12 mouse cellular contexts compared by ENCODE assay signal in the genomic region with DNA sequence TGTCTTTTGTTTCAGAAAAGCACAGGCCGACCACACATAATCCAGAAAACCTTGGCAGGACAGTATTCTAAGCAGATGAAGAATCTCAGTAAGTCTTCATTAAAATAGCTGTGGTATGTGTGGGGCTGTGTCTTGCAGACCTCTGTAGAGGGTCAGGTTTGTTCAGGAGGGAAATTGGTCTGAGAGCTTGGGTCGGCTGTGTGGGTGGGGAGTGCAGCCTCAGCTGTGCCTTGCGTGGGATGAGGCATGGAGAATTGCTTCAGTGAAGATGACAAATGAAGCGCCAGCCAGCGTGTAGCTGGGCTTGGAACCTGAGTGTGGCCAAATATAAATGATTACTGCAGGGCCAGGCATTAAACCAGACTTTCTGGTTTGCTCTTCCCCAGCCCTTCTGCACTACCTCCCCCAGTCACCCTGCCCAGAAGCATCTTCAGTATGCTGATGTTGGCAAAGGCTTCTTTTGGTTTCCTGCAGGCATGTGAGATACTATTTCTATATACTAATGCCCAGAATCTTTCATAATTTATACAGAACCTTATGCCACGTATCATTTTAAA.
DNase-seq lines count a peak whose midpoint lies in the region; ATAC-seq and TF ChIP-seq lines count a peak whose summit lies in the region.
"Had no signal": no experiment of that assay in that cellular context is flagged by ENCODE, and none has a peak within 500 bp of the region (broad histone marks: within the 10 kb centered on the region; RNA-seq: fewer than 3 reads in every experiment).

No protein-coding gene starts in this region.

- no peaks in the 10 kb centered on the region for H3K4me1 ChIP-seq in liver, postnatal 0 days (ENCODE audit: insufficient read depth)
- peaks cover 7% of the 10 kb centered on the region for H3K4me1 ChIP-seq in hindbrain, embryonic 15.5 days (replicated peaks)
- H3K4me1 ChIP-seq: heart, embryonic 15.5 days; intestine, embryonic 15.5 days; limb, embryonic 15.5 days had no signal

- H3K4me2 ChIP-seq in liver, postnatal 0 days (ENCODE audit: low read depth, low read length) = no peak overlapping the region
- H3K4me2 ChIP-seq in hindbrain, embryonic 15.5 days = no peak overlapping the region
- H3K4me2 ChIP-seq: heart, embryonic 15.5 days; intestine, embryonic 15.5 days; limb, embryonic 15.5 days had no signal

- no peaks in the 10 kb centered on the region for H3K27me3 ChIP-seq in liver, postnatal 0 days (ENCODE audit: insufficient read depth, low read length)
- no peaks in the 10 kb centered on the region for H3K27me3 ChIP-seq in hindbrain, embryonic 15.5 days
- H3K27me3 ChIP-seq: heart, embryonic 15.5 days; intestine, embryonic 15.5 days; limb, embryonic 15.5 days had no signal

- no peak for ATAC-seq in liver, postnatal 0 days
- ATAC-seq in hindbrain, embryonic 15.5 days (ENCODE audit: low FRiP score, low read depth) = 0 out of 2 replicates have a peak, but pooled peaks have one; percentile 34
- ATAC-seq: intestine, embryonic 15.5 days had no signal

- no peaks in the 10 kb centered on the region for H3K36me3 ChIP-seq in liver, postnatal 0 days (replicated peaks; ENCODE audit: insufficient read depth, low read length)
- no peaks in the 10 kb centered on the region for H3K36me3 ChIP-seq in hindbrain, embryonic 15.5 days
- H3K36me3 ChIP-seq: heart, embryonic 15.5 days; intestine, embryonic 15.5 days; limb, embryonic 15.5 days had no signal

- 57% methylated on average over 6 of the region's 6 CpGs for WGBS in liver, postnatal 0 days (ENCODE audit: insufficient replicate concordance)
- WGBS in hindbrain, embryonic 15.5 days = 40% methylated on average over 6 of the region's 6 CpGs

- H3K4me3 ChIP-seq in liver, postnatal 0 days (ENCODE audit: low read depth, low read length) = no peak overlapping the region
- H3K4me3 ChIP-seq in hindbrain, embryonic 15.5 days = no peak overlapping the region
- H3K4me3 ChIP-seq: heart, embryonic 15.5 days; intestine, embryonic 15.5 days; limb, embryonic 15.5 days had no signal

- peak; percentile 13 for DNase-seq in liver
- DNase-seq in liver, postnatal 0 days = no peak
- DNase-seq in embryo, embryonic 11 days = peak; percentile 47
- DNase-seq in mesoderm, embryonic 11.5 days (ENCODE audit: low read depth, low spot score) = peak; percentile 34
- DNase-seq in cerebellum, adult 8-10 months = no peak
- no peak for DNase-seq in cerebellum, adult 11-12 months
- DNase-seq: retina, postnatal 1 day; thymus, postnatal 4 days had no signal

- H3K9me3 ChIP-seq in liver, postnatal 0 days (ENCODE audit: low read length) = no peaks in the 10 kb centered on the region
- no peaks in the 10 kb centered on the region for H3K9me3 ChIP-seq in hindbrain, embryonic 15.5 days
- H3K9me3 ChIP-seq: heart, embryonic 15.5 days; intestine, embryonic 15.5 days; limb, embryonic 15.5 days had no signal

- H3K27ac ChIP-seq in liver, postnatal 0 days (ENCODE audit: low read depth) = no peak overlapping the region
- H3K27ac ChIP-seq in hindbrain, embryonic 15.5 days (replicated peaks) = no peak overlapping the region
- H3K27ac ChIP-seq: heart, embryonic 15.5 days; intestine, embryonic 15.5 days; limb, embryonic 15.5 days had no signal

- H3K9ac ChIP-seq in liver, postnatal 0 days (replicated peaks) = no peak overlapping the region
- no peak overlapping the region for H3K9ac ChIP-seq in hindbrain, embryonic 15.5 days
- H3K9ac ChIP-seq: heart, embryonic 15.5 days; intestine, embryonic 15.5 days; limb, embryonic 15.5 days had no signal

- TF ChIP-seq CTCF in liver, postnatal 0 days (IDR thresholded peaks at IDR 0.05; ENCODE audit: low read depth) = no peak

- no peak for TF ChIP-seq EP300 in liver, postnatal 0 days (IDR thresholded peaks at IDR 0.05; ENCODE audit: low read depth)

Comparison
In these comparisons a context has a peak if more than half of its experiments do, and no peak if none do; other contexts are left out.
1. DNase-seq: peak in liver (single experiment), embryo, embryonic 11 days (single experiment) and mesoderm, embryonic 11.5 days (single experiment); none in liver, postnatal 0 days (single experiment), cerebellum, adult 8-10 months (single experiment) and cerebellum, adult 11-12 months (single experiment).